Mouse (Mus musculus): ENCODE measurements around the gene Pabpc5. TPM values are rescaled to one million over a fixed set of nuclear protein-coding genes. Genes with fewer than 3 reads are reported as not detected.

Gene Pabpc5
- 0.61 and 0.97 TPM in 2 replicates for polyA plus RNA-seq (2012; rRNA removed)

- no peak for TF ChIP-seq CTCF (IDR thresholded peaks at IDR 0.05; ENCODE audit: borderline replicate concordance, extremely low read depth, insufficient read depth, insufficient read length)
- peak; percentile 17; the same call in 1 of the 2 replicates for TF ChIP-seq POLR2A (IDR thresholded peaks at IDR 0.05; ENCODE audit: borderline replicate concordance, extremely low read depth, insufficient read depth, insufficient read length, poor library complexity, severe bottlenecking)
- peak; percentile 92 for DNase-seq (ENCODE audit: low read depth)
Measured at GRCm38 (mm10) chrX:119927081-119927571, at the start of gene Pabpc5. Gene Pabpc5 (plus strand): TSS chrX:119927196.

- no peak for DNase-seq (ENCODE audit: low read depth)
- TF ChIP-seq CTCF (IDR thresholded peaks at IDR 0.05; ENCODE audit: borderline replicate concordance, extremely low read depth, insufficient read depth, insufficient read length) = no peak
- no peak for TF ChIP-seq POLR2A (IDR thresholded peaks at IDR 0.05; ENCODE audit: borderline replicate concordance, extremely low read depth, insufficient read depth, insufficient read length, poor library complexity, severe bottlenecking)
Measured at GRCm38 (mm10) chrX:119886957-119887593, 39.9 kb upstream of the Pabpc5 start.

GRCm38 (mm10) chrX:119888326-119888920 lies 38.6 kb upstream of the Pabpc5 start:
- TF ChIP-seq POLR2A (IDR thresholded peaks at IDR 0.05; ENCODE audit: borderline replicate concordance, extremely low read depth, insufficient read depth, insufficient read length, poor library complexity, severe bottlenecking) = no peak
- no peak for TF ChIP-seq CTCF (IDR thresholded peaks at IDR 0.05; ENCODE audit: borderline replicate concordance, extremely low read depth, insufficient read depth, insufficient read length)
- no peak for DNase-seq (ENCODE audit: low read depth)

GRCm38 (mm10) chrX:119927852-119928251 lies 856 bp downstream of the Pabpc5 start:
- TF ChIP-seq CTCF (IDR thresholded peaks at IDR 0.05; ENCODE audit: borderline replicate concordance, extremely low read depth, insufficient read depth, insufficient read length) = no peak
- TF ChIP-seq POLR2A (IDR thresholded peaks at IDR 0.05; ENCODE audit: borderline replicate concordance, extremely low read depth, insufficient read depth, insufficient read length, poor library complexity, severe bottlenecking) = no peak
- no peak for DNase-seq (ENCODE audit: low read depth)

Measured in brain, embryonic 14.5 days (tissue).